Mouse (Mus musculus) adrenal gland, postnatal 25 days (tissue): Measurements from ENCODE around the gene Rab37. TPM values are rescaled to one million over a fixed set of nuclear protein-coding genes. Genes with fewer than 3 reads are reported as not detected.
A peak's percentile ranks its signal among the peaks of the same experiment; 100 is the strongest.

Experiments used
- DNase-seq: peaks from one replicate; pipeline ENCODE4 v3.0.0; 2021; ENCODE audit warnings: mixed read lengths
- total RNA-seq: library from RNA; stranded (reverse); gene quantifications from 2 replicates; pipeline ENCODE4 v1.2.3, GENCODE M21; 2021

Gene Rab37
- total RNA-seq, 1 experiment from 2014 or later: 0.58 TPM

- no peak for DNase-seq
Measured at GRCm38 (mm10) chr11:115166776-115167175, 75.5 kb downstream of the Rab37 start.

GRCm38 (mm10) chr11:115167631-115168249 lies 76.5 kb downstream of the Rab37 start:
- DNase-seq: no peak

GRCm38 (mm10) chr11:115169430-115169829 lies 78.2 kb downstream of the Rab37 start:
- DNase-seq: no peak

- DNase-seq: no peak
Measured at GRCm38 (mm10) chr11:115171125-115171524, 79.9 kb downstream of the Rab37 start.

GRCm38 (mm10) chr11:115172825-115173287 lies 81.6 kb downstream of the Rab37 start:
- DNase-seq: peak; percentile 42

- DNase-seq: no peak
Measured at GRCm38 (mm10) chr11:115173549-115174339, 82.5 kb downstream of the Rab37 start.

- no peak for DNase-seq
Measured at GRCm38 (mm10) chr11:115176399-115177190, 85.4 kb downstream of the Rab37 start.

GRCm38 (mm10) chr11:115177559-115178195 lies 86.4 kb downstream of the Rab37 start:
- peak; percentile 45 for DNase-seq

GRCm38 (mm10) chr11:115178766-115179165 lies 87.5 kb downstream of the Rab37 start:
- no peak for DNase-seq

GRCm38 (mm10) chr11:115179191-115179590 lies 88.0 kb downstream of the Rab37 start:
- DNase-seq: no peak

- DNase-seq: peak; percentile 35
Measured at GRCm38 (mm10) chr11:115179881-115180280, 88.7 kb downstream of the Rab37 start.

- DNase-seq: peak; percentile 86
Measured at GRCm38 (mm10) chr11:115181913-115182638, 90.8 kb downstream of the Rab37 start.

GRCm38 (mm10) chr11:115184973-115185372 lies 93.7 kb downstream of the Rab37 start:
- no peak for DNase-seq

GRCm38 (mm10) chr11:115187224-115187639 lies 96.0 kb downstream of the Rab37 start, which contains the start of gene Tmem104:
Gene Tmem104, plus strand, starts transcription at chr11:115187487.
- DNase-seq: peak; percentile 100

GRCm38 (mm10) chr11:115187693-115188092 lies 96.5 kb downstream of the Rab37 start, which contains the start of gene Nat9:
Gene Nat9, minus strand, starts transcription at chr11:115187859.
- peak; percentile 27 for DNase-seq

GRCm38 (mm10) chr11:115188539-115189231 lies 97.5 kb downstream of the Rab37 start:
- no peak for DNase-seq

GRCm38 (mm10) chr11:115189304-115189703 lies 98.1 kb downstream of the Rab37 start:
- DNase-seq: no peak

GRCm38 (mm10) chr11:115192180-115192579 lies 100.9 kb downstream of the Rab37 start:
- peak; percentile 57 for DNase-seq

- DNase-seq: no peak
Measured at GRCm38 (mm10) chr11:115194693-115195092, 103.5 kb downstream of the Rab37 start.

GRCm38 (mm10) chr11:115195933-115196332 lies 104.7 kb downstream of the Rab37 start:
- DNase-seq: no peak

- no peak for DNase-seq
Measured at GRCm38 (mm10) chr11:115197558-115197957, 106.3 kb downstream of the Rab37 start.
